Mouse (Mus musculus): ENCODE results near the gene Il2ra. TPM values are rescaled to one million over a fixed set of nuclear protein-coding genes. Genes with fewer than 3 reads are reported as not detected.

The Il2ra gene
- polyA plus RNA-seq, 1 experiment, result not detected

DNA sequence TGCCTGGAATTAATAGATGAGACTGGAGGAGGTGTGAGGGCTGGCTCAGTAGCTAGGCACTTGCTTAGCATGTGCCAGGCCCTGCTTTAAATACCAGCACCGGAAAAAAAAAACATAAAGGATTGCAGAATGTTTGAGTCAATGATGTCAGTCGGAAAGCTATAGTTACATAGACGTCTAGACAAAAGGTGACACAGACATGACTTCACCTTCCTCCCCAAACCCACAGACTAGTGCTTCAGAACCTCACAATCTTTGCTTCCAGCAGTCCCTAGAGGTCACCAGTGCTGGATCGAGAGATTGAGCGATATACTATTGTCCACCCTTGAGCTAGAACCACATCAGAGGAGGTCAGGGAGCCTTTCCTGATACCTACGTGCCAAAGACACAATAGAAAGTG lies 7.6 kb upstream of the Il2ra start:
- no peak for TF ChIP-seq SRF (IDR thresholded peaks at IDR 0.05; ENCODE audit: control insufficient read depth, insufficient read length, low read depth)
- no peak for TF ChIP-seq MYOG (IDR thresholded peaks at IDR 0.05; ENCODE audit: control insufficient read depth in 1 of 3, insufficient read depth in 1 of 3, insufficient read length in 2 of 3, low read depth in 2 of 3)
- TF ChIP-seq CEBPB (IDR thresholded peaks at IDR 0.05; ENCODE audit: insufficient read depth, poor library complexity, severe bottlenecking), result no peak
- TF ChIP-seq POLR2AphosphoS2 (IDR thresholded peaks at IDR 0.05; ENCODE audit: insufficient read length, low read depth), result no peak
- no peak for TF ChIP-seq MAX (IDR thresholded peaks at IDR 0.05; ENCODE audit: low read depth)
- no peak for TF ChIP-seq TCF3 (IDR thresholded peaks at IDR 0.05; ENCODE audit: insufficient read length, low read depth)
- TF ChIP-seq USF1 (IDR thresholded peaks at IDR 0.05; ENCODE audit: low read depth), result no peak
- no peak for TF ChIP-seq E2F4 (IDR thresholded peaks at IDR 0.05; ENCODE audit: insufficient read depth)
- no peak for TF ChIP-seq TCF12 (IDR thresholded peaks at IDR 0.05; ENCODE audit: insufficient read depth, poor library complexity, severe bottlenecking)
- TF ChIP-seq REST (IDR thresholded peaks at IDR 0.05; ENCODE audit: insufficient read depth, insufficient read length), result no peak
- no peak for TF ChIP-seq POLR2A (IDR thresholded peaks at IDR 0.05; ENCODE audit: insufficient read length, low read depth)
- no peak for TF ChIP-seq MYOD1 (IDR thresholded peaks at IDR 0.05; ENCODE audit: control insufficient read depth in 1 of 3, insufficient read length in 2 of 3, low read depth in 2 of 3)
- H3K36me3 ChIP-seq (ENCODE audit: control insufficient read depth, insufficient read depth), result no peaks in the 10 kb centered on the region
- H3K27me3 ChIP-seq (ENCODE audit: control insufficient read depth, insufficient read depth, insufficient read length), result no peaks in the 10 kb centered on the region
- no peaks in the 10 kb centered on the region for H3K79me2 ChIP-seq (ENCODE audit: control insufficient read depth, insufficient read depth)
- no peak overlapping the region for H3K4me2 ChIP-seq (ENCODE audit: low read depth)
- no peak overlapping the region for H3K4me3 ChIP-seq
- H3ac ChIP-seq (ENCODE audit: control insufficient read depth, insufficient read length), result no peak overlapping the region

DNA sequence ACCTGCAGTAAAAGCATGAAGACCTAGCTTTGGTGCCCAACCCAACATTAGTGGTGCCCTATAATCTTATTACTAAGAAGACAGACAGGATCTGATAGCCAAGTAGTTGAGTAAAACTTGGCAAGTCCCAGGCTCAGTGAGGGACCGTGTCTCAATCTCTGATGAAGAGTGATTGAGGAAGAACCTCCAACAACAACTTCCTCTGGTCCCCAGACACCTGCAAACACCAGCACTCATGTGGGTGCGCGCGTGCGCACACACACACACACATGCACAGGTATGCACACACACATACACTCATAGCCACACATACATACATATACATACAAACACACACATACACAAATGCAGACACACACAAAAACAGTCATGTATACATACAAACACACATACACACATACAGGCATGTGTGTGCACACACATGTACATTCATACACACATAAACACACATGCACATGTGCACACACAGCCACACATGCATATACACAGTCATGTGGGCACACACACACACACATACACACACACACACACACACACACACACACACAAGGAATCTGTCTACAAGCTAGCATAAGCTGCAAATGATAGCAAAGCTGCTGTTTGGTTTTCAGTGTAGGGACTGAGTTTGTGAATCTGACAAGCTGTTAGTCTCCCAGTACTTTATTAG lies 7.0 kb upstream of the Il2ra start:
- no peaks in the 10 kb centered on the region for H3K36me3 ChIP-seq (ENCODE audit: control insufficient read depth, insufficient read depth)
- H3K79me2 ChIP-seq (ENCODE audit: control insufficient read depth, insufficient read depth), result no peaks in the 10 kb centered on the region
- TF ChIP-seq MYOD1 (IDR thresholded peaks at IDR 0.05; ENCODE audit: control insufficient read depth in 1 of 3, insufficient read length in 2 of 3, low read depth in 2 of 3) (no peak), POLR2AphosphoS2 (IDR thresholded peaks at IDR 0.05; ENCODE audit: insufficient read length, low read depth) (no peak), TCF12 (IDR thresholded peaks at IDR 0.05; ENCODE audit: insufficient read depth, poor library complexity, severe bottlenecking) (no peak), E2F4 (IDR thresholded peaks at IDR 0.05; ENCODE audit: insufficient read depth) (no peak), CEBPB (IDR thresholded peaks at IDR 0.05; ENCODE audit: insufficient read depth, poor library complexity, severe bottlenecking) (no peak), USF1 (IDR thresholded peaks at IDR 0.05; ENCODE audit: low read depth) (no peak), POLR2A (IDR thresholded peaks at IDR 0.05; ENCODE audit: insufficient read length, low read depth) (no peak), MAX (IDR thresholded peaks at IDR 0.05; ENCODE audit: low read depth) (no peak), SRF (IDR thresholded peaks at IDR 0.05; ENCODE audit: control insufficient read depth, insufficient read length, low read depth) (no peak), REST (IDR thresholded peaks at IDR 0.05; ENCODE audit: insufficient read depth, insufficient read length) (no peak), MYOG (IDR thresholded peaks at IDR 0.05; ENCODE audit: control insufficient read depth in 1 of 3, insufficient read depth in 1 of 3, insufficient read length in 2 of 3, low read depth in 2 of 3) (no peak), TCF3 (IDR thresholded peaks at IDR 0.05; ENCODE audit: insufficient read length, low read depth) (no peak)

DNA sequence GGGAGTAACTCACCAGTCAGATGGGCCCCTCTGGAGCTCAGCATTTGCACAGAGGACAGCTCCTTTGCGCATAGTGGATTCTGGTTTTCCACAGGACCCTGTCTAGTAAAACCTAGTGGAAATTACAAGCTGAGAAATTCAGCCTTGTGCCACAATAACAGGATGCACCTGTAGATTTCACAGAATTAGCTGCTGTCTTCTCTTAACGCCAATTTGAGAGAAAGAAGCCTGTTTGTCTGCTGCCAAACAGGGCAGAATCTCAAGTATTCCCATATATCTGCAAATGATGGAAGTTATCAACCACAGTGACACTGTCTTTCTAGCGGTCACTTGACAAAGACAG lies 6.5 kb upstream of the Il2ra start:
- TF ChIP-seq SRF (IDR thresholded peaks at IDR 0.05; ENCODE audit: control insufficient read depth, insufficient read length, low read depth) (no peak), POLR2AphosphoS2 (IDR thresholded peaks at IDR 0.05; ENCODE audit: insufficient read length, low read depth) (no peak), CEBPB (IDR thresholded peaks at IDR 0.05; ENCODE audit: insufficient read depth, poor library complexity, severe bottlenecking) (no peak)

More for the DNA sequence above, 7.0 kb upstream of the Il2ra start:
- Histone ChIP-seq H3ac (ENCODE audit: control insufficient read depth, insufficient read length) (no peak overlapping the region), H3K4me3 (no peak overlapping the region), H3K27me3 (ENCODE audit: control insufficient read depth, insufficient read depth, insufficient read length) (no peaks in the 10 kb centered on the region), H3K4me2 (ENCODE audit: low read depth) (no peak overlapping the region)

DNA sequence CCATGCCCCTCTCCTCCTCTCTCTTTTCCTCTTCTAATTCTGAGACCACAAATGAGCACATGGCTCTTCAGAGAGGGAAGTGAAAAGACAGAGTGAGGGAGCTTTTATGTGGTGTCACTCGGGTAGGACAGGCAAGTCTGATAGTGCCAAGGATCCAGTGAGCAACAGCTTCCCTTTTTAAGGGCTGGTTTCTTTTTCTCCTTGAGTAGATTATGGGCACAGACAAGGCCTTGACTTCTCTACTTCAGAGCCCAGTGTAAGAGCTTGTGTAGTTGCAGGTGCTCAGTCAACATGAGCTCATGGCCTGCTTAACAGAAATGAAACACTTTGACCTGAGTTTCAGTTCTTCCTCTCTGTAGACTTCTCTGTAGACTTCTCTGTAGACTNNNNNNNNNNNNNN lies 5.5 kb upstream of the Il2ra start:
- H3K36me3 ChIP-seq (ENCODE audit: control insufficient read depth, insufficient read depth), result no peaks in the 10 kb centered on the region
- H3K4me2 ChIP-seq (ENCODE audit: low read depth), result no peak overlapping the region
- H3ac ChIP-seq (ENCODE audit: control insufficient read depth, insufficient read length), result no peak overlapping the region
- no peak for TF ChIP-seq CEBPB (IDR thresholded peaks at IDR 0.05; ENCODE audit: insufficient read depth, poor library complexity, severe bottlenecking)
- TF ChIP-seq POLR2A (IDR thresholded peaks at IDR 0.05; ENCODE audit: insufficient read length, low read depth), result no peak
- TF ChIP-seq MYOD1 (IDR thresholded peaks at IDR 0.05; ENCODE audit: control insufficient read depth in 1 of 3, insufficient read length in 2 of 3, low read depth in 2 of 3), result no peak
- no peak for TF ChIP-seq TCF12 (IDR thresholded peaks at IDR 0.05; ENCODE audit: insufficient read depth, poor library complexity, severe bottlenecking)
- no peak for TF ChIP-seq USF1 (IDR thresholded peaks at IDR 0.05; ENCODE audit: low read depth)
- TF ChIP-seq POLR2AphosphoS2 (IDR thresholded peaks at IDR 0.05; ENCODE audit: insufficient read length, low read depth), result no peak
- TF ChIP-seq MAX (IDR thresholded peaks at IDR 0.05; ENCODE audit: low read depth), result no peak
- TF ChIP-seq SRF (IDR thresholded peaks at IDR 0.05; ENCODE audit: control insufficient read depth, insufficient read length, low read depth), result no peak
- no peak for TF ChIP-seq TCF3 (IDR thresholded peaks at IDR 0.05; ENCODE audit: insufficient read length, low read depth)
- TF ChIP-seq MYOG (IDR thresholded peaks at IDR 0.05; ENCODE audit: control insufficient read depth in 1 of 3, insufficient read depth in 1 of 3, insufficient read length in 2 of 3, low read depth in 2 of 3), result no peak
- TF ChIP-seq E2F4 (IDR thresholded peaks at IDR 0.05; ENCODE audit: insufficient read depth), result no peak
- no peak for TF ChIP-seq REST (IDR thresholded peaks at IDR 0.05; ENCODE audit: insufficient read depth, insufficient read length)
- H3K27me3 ChIP-seq (ENCODE audit: control insufficient read depth, insufficient read depth, insufficient read length), result no peaks in the 10 kb centered on the region
- H3K4me3 ChIP-seq, result no peak overlapping the region
- H3K79me2 ChIP-seq (ENCODE audit: control insufficient read depth, insufficient read depth), result no peaks in the 10 kb centered on the region

More for the DNA sequence above, 6.5 kb upstream of the Il2ra start:
- H3K4me2 ChIP-seq (ENCODE audit: low read depth), result no peak overlapping the region
- H3K79me2 ChIP-seq (ENCODE audit: control insufficient read depth, insufficient read depth), result no peaks in the 10 kb centered on the region
- no peaks in the 10 kb centered on the region for H3K36me3 ChIP-seq (ENCODE audit: control insufficient read depth, insufficient read depth)
- no peak overlapping the region for H3K4me3 ChIP-seq
- no peak overlapping the region for H3ac ChIP-seq (ENCODE audit: control insufficient read depth, insufficient read length)
- no peaks in the 10 kb centered on the region for H3K27me3 ChIP-seq (ENCODE audit: control insufficient read depth, insufficient read depth, insufficient read length)
